Mouse (Mus musculus) spleen, adult 12 weeks (tissue): ENCODE data around the gene Vmn1r6.
"Not testable (repeated sequence)": the region's sequence is repeated elsewhere in the genome, so short reads cannot be mapped to it uniquely, and the experiment has no call there.

Experiments used
- DNase-seq: peaks from one replicate; pipeline ENCODE4 v3.0.0; 2022; ENCODE audit warnings: low spot score

Vmn1r6 gene

GRCm38 (mm10) chr6:56996943-56997342 lies at the start of gene Vmn1r6:
Gene Vmn1r6, plus strand, starts transcription at chr6:56997243.
- no peak for DNase-seq

- DNase-seq = no peak
Measured at GRCm38 (mm10) chr6:56956436-56956835, 40.6 kb upstream of the Vmn1r6 start.

GRCm38 (mm10) chr6:56969973-56970372 lies 27.1 kb upstream of the Vmn1r6 start, which contains the start of gene Vmn1r5:
Gene Vmn1r5, plus strand, starts transcription at chr6:56970273.
- DNase-seq = no peak

GRCm38 (mm10) chr6:57025224-57025623 lies 28.2 kb downstream of the Vmn1r6 start, which contains the start of gene Vmn1r7:
Gene Vmn1r7, minus strand, starts transcription at chr6:57025324.
- DNase-seq = not testable (repeated sequence)

- no peak for DNase-seq
Measured at GRCm38 (mm10) chr6:57031984-57032383, 34.9 kb downstream of the Vmn1r6 start, which contains the start of gene Vmn1r8. Gene Vmn1r8, plus strand, starts transcription at chr6:57032284.

- no peak for DNase-seq
Measured at GRCm38 (mm10) chr6:57034674-57035073, 37.6 kb downstream of the Vmn1r6 start.
